Mouse (Mus musculus): ENCODE measurements around the gene Creb5. TPM values are rescaled to one million over a fixed set of nuclear protein-coding genes. Genes with fewer than 3 reads are reported as not detected.
A peak's percentile ranks its signal among the peaks of the same experiment; 100 is the strongest.

The Creb5 gene
- polyA plus RNA-seq, 1 experiment from 2014 or later = 25.4 TPM

DNA sequence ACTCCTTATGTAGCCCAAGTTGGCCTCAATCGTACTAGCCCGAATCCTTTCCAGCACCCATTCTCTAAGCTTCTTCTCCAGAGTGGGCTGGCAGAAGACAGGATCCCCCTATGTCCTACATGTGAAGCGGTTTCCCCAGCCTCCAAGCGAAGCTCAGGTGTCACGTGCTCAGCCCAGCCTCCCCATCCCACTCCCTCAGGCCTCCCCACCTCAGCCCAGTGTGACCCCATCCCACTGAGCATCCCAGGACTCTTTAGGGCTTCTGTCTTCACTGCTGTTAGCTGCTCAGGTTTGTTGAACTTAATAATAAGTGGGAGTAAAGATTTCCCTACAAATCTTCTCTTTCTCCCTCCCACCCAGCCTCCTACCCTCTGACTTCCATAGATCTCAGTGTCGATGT, 261.2 kb downstream of the Creb5 start:
- Histone ChIP-seq H3K4me1 (ENCODE audit: control insufficient read depth, insufficient read depth, low read length) (peaks cover 16% of the 10 kb centered on the region), H3K27me3 (ENCODE audit: control insufficient read depth, insufficient read depth, low read length) (no peaks in the 10 kb centered on the region), H3K4me2 (ENCODE audit: low read depth, low read length) (no peak overlapping the region), H3K36me3 (ENCODE audit: control insufficient read depth, insufficient read depth) (no peaks in the 10 kb centered on the region), H3K4me3 (ENCODE audit: low read length) (no peak overlapping the region), H3K9ac (ENCODE audit: low read length) (no peak overlapping the region), H3K27ac (ENCODE audit: low read length) (0 out of 2 replicates have a peak overlapping the region, but pooled peaks have one; percentile 9), H3K9me3 (replicated peaks; ENCODE audit: control insufficient read depth, low read length) (no peaks in the 10 kb centered on the region)
- 71% methylated on average over 6 of the region's 6 CpGs for WGBS
- no peak for ATAC-seq (replicated peaks; ENCODE audit: extremely low read depth, insufficient read depth, low FRiP score)

DNA sequence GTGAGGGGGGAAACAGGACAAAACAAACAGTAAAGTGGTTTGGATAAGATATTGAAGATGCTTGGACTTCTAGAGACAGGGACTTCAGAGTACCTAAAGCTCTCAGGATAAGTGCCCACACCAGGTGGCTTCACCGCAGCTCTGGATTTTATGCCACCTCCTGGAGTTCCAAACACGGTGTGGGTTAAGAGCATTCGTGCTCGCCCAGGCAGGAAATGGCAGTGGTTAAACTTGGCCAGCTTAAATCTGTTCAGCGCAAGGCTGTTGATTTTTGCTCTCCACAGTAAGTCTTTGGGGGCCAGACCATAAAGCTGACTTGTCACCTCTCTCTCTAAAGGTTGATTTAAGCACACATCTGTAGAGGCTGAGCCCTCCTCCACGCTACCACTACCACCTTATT, 262.3 kb downstream of the Creb5 start:
- H3K27ac ChIP-seq (ENCODE audit: low read length) = no peak overlapping the region
- H3K4me1 ChIP-seq (ENCODE audit: control insufficient read depth, insufficient read depth, low read length) = peaks cover 16% of the 10 kb centered on the region
- no peak overlapping the region for H3K4me2 ChIP-seq (ENCODE audit: low read depth, low read length)
- H3K9me3 ChIP-seq (replicated peaks; ENCODE audit: control insufficient read depth, low read length) = no peaks in the 10 kb centered on the region
- H3K4me3 ChIP-seq (ENCODE audit: low read length) = no peak overlapping the region
- WGBS = 55% methylated on average over 6 of the region's 6 CpGs
- H3K9ac ChIP-seq (ENCODE audit: low read length) = 0 out of 2 replicates have a peak overlapping the region, but pooled peaks have one; percentile 16
- H3K36me3 ChIP-seq (ENCODE audit: control insufficient read depth, insufficient read depth) = no peaks in the 10 kb centered on the region
- no peak for ATAC-seq (replicated peaks; ENCODE audit: extremely low read depth, insufficient read depth, low FRiP score)
- H3K27me3 ChIP-seq (ENCODE audit: control insufficient read depth, insufficient read depth, low read length) = no peaks in the 10 kb centered on the region

DNA sequence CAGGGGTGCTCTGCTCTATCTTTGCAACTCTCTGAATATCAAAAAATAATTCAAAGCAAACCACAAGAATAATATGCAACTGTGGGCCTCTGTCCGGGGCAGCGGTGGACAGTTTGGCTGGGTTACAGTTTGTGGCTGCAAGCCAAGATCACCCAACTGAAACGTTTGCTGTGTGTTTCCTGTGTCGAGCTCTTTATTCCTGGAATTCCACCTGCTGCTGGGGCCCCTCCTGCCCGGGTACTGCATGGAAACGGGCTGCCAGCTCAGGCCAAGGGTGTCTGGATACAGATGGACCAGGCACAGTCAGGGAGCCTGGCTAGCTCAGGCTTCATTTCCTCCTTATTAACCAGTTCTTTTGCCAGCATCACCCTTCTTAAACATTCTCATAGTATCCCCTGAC, 269.0 kb downstream of the Creb5 start:
- H3K9ac ChIP-seq (ENCODE audit: low read length) = no peak overlapping the region
- H3K9me3 ChIP-seq (replicated peaks; ENCODE audit: control insufficient read depth, low read length) = no peaks in the 10 kb centered on the region
- 2% methylated on average over 6 of the region's 6 CpGs for WGBS
- ATAC-seq (replicated peaks; ENCODE audit: extremely low read depth, insufficient read depth, low FRiP score) = peak; percentile 60
- no peak overlapping the region for H3K27ac ChIP-seq (ENCODE audit: low read length)
- H3K36me3 ChIP-seq (ENCODE audit: control insufficient read depth, insufficient read depth) = no peaks in the 10 kb centered on the region
- no peak overlapping the region for H3K4me2 ChIP-seq (ENCODE audit: low read depth, low read length)
- no peak overlapping the region for H3K4me3 ChIP-seq (ENCODE audit: low read length)
- peaks cover 13% of the 10 kb centered on the region for H3K4me1 ChIP-seq (ENCODE audit: control insufficient read depth, insufficient read depth, low read length)
- no peaks in the 10 kb centered on the region for H3K27me3 ChIP-seq (ENCODE audit: control insufficient read depth, insufficient read depth, low read length)

DNA sequence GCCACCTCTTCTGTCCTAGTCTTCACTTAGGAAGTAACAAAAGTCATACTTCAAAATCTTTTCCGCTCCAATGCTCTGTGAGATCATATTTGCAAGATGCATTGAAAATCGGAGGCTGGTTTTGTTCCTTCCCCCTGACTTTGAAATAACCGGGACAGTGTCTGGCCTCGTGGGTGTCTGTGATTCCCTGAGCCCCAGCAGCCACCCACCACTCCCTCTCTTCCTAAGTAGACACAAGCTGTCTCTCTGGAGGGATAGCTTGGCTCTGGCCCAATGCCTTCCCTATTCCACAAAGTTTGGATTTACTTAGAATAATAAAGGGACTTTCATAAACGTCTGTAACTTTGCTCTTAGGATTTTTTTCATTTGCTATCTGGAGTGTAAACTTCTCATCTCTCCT, 273.9 kb downstream of the Creb5 start:
- peaks cover 32% of the 10 kb centered on the region for H3K4me1 ChIP-seq (ENCODE audit: control insufficient read depth, insufficient read depth, low read length)
- no peak for ATAC-seq (replicated peaks; ENCODE audit: extremely low read depth, insufficient read depth, low FRiP score)
- H3K27me3 ChIP-seq (ENCODE audit: control insufficient read depth, insufficient read depth, low read length) = no peaks in the 10 kb centered on the region
- no peak overlapping the region for H3K27ac ChIP-seq (ENCODE audit: low read length)
- H3K4me2 ChIP-seq (ENCODE audit: low read depth, low read length) = no peak overlapping the region
- 53% methylated on average over 5 of the region's 5 CpGs for WGBS
- no peak overlapping the region for H3K9ac ChIP-seq (ENCODE audit: low read length)
- no peaks in the 10 kb centered on the region for H3K9me3 ChIP-seq (replicated peaks; ENCODE audit: control insufficient read depth, low read length)
- no peaks in the 10 kb centered on the region for H3K36me3 ChIP-seq (ENCODE audit: control insufficient read depth, insufficient read depth)
- no peak overlapping the region for H3K4me3 ChIP-seq (ENCODE audit: low read length)

DNA sequence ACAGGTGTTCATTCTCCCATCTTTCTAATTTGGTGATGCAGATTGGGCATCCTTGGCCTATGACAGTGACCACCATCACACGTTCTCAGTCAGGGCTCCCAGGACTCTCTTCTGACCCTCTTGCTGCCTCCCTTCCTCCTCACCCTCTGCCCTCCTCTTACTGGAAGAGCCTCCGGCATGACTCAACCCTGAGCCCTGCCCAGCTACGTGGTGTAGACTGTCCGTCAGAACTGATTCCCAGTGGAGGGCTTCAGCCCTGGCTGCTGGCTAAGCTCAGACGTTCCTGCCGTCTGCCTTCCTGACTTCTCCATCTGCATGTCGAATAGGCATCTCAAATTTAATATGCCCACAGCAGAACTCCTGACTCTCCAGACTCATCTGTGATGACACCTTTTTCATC, 275.5 kb downstream of the Creb5 start:
- Histone ChIP-seq H3K4me3 (ENCODE audit: low read length) (no peak overlapping the region), H3K27me3 (ENCODE audit: control insufficient read depth, insufficient read depth, low read length) (no peaks in the 10 kb centered on the region), H3K9me3 (replicated peaks; ENCODE audit: control insufficient read depth, low read length) (no peaks in the 10 kb centered on the region), H3K4me1 (ENCODE audit: control insufficient read depth, insufficient read depth, low read length) (peaks cover 25% of the 10 kb centered on the region), H3K4me2 (ENCODE audit: low read depth, low read length) (no peak overlapping the region), H3K9ac (ENCODE audit: low read length) (no peak overlapping the region), H3K27ac (ENCODE audit: low read length) (no peak overlapping the region), H3K36me3 (ENCODE audit: control insufficient read depth, insufficient read depth) (no peaks in the 10 kb centered on the region)
- ATAC-seq (replicated peaks; ENCODE audit: extremely low read depth, insufficient read depth, low FRiP score) = no peak; the same call in 1 of the 2 replicates
- 41% methylated on average over 7 of the region's 7 CpGs for WGBS

DNA sequence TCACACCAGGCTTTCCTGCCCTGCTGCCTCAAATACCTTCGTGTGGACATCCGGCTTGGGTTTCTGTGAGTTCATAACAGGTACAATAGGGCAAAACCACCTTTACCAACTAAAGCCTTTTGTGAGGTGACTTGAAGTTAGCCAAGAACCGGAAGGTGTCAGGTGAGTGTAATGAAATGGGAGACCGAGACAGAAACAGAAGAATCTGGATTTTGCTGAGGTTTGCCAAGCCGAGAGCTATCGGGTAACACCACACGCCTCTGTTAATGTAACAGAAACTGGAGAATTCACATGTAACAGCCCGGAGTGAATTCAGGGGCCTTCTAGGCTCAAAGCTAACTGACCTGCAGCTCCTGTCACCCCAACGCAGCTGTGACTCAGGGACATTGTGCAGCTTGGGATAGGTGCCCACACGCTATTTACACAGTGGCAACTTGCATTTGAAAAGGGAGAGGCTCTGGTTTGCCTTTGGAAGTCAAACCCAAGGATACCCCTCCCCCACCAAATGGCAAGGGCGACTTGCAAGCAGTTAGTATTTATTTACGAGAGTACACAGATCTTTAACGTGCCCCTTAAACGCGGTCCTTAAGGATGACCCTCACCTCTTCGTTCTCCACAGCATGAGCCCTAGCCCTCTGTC, 276.6 kb downstream of the Creb5 start:
- H3K4me3 ChIP-seq (ENCODE audit: low read length) = no peak overlapping the region
- no peak overlapping the region for H3K9ac ChIP-seq (ENCODE audit: low read length)
- peaks cover 25% of the 10 kb centered on the region for H3K4me1 ChIP-seq (ENCODE audit: control insufficient read depth, insufficient read depth, low read length)
- no peak overlapping the region for H3K27ac ChIP-seq (ENCODE audit: low read length)
- WGBS = 80% methylated on average over 16 of the region's 16 CpGs
- no peaks in the 10 kb centered on the region for H3K36me3 ChIP-seq (ENCODE audit: control insufficient read depth, insufficient read depth)
- H3K4me2 ChIP-seq (ENCODE audit: low read depth, low read length) = no peak overlapping the region
- ATAC-seq (replicated peaks; ENCODE audit: extremely low read depth, insufficient read depth, low FRiP score) = no peak
- H3K27me3 ChIP-seq (ENCODE audit: control insufficient read depth, insufficient read depth, low read length) = no peaks in the 10 kb centered on the region
- H3K9me3 ChIP-seq (replicated peaks; ENCODE audit: control insufficient read depth, low read length) = no peaks in the 10 kb centered on the region

DNA sequence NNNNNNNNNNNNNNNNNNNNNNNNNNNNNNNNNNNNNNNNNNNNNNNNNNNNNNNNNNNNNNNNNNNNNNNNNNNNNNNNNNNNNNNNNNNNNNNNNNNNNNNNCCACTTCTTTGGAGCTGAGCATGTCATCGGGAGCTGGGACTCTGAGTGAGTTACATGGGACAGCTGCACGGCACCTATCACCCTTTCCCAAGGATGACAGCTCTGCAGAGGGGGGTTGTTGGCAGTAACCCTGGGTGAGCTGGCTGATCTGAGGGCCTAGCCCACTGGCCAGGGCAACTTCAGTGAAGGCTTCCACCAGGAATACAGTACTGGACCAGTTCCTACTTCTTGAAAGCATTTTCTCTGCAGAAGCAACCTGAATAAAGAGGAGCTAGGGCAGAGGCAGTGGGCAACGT, 282.4 kb downstream of the Creb5 start:
- no peaks in the 10 kb centered on the region for H3K9me3 ChIP-seq (replicated peaks; ENCODE audit: control insufficient read depth, low read length)
- no peak overlapping the region for H3K4me3 ChIP-seq (ENCODE audit: low read length)
- H3K36me3 ChIP-seq (ENCODE audit: control insufficient read depth, insufficient read depth) = no peaks in the 10 kb centered on the region
- no peaks in the 10 kb centered on the region for H3K27me3 ChIP-seq (ENCODE audit: control insufficient read depth, insufficient read depth, low read length)
- H3K9ac ChIP-seq (ENCODE audit: low read length) = peak overlapping the region; percentile 26; the same call in 1 of the 2 replicates
- H3K4me2 ChIP-seq (ENCODE audit: low read depth, low read length) = no peak overlapping the region
- WGBS = 41% methylated on average over 3 of the region's 3 CpGs
- ATAC-seq (replicated peaks; ENCODE audit: extremely low read depth, insufficient read depth, low FRiP score) = no peak
- H3K27ac ChIP-seq (ENCODE audit: low read length) = no peak overlapping the region
- H3K4me1 ChIP-seq (ENCODE audit: control insufficient read depth, insufficient read depth, low read length) = peaks cover 24% of the 10 kb centered on the region

DNA sequence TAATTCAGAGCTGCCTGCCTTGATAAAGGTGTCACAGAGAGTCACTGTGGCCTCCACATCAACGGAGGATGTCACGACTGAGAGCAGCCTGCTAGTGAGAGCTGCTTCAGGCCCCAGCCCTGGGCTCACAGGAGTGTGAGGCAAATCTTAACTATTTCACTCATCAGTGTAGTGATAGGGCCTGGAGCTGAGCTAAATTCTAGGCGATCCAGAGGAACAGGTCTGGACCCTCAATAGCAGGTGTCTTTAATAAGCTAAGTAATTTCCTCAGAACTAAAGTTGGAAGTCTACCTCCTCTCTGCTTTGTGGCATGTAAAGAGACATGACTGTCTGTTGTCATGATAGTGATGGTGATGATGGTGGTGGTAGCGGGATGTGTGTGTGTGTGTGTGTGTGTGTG, 283.8 kb downstream of the Creb5 start:
- Histone ChIP-seq H3K27ac (ENCODE audit: low read length) (no peak overlapping the region), H3K9ac (ENCODE audit: low read length) (no peak overlapping the region), H3K9me3 (replicated peaks; ENCODE audit: control insufficient read depth, low read length) (no peaks in the 10 kb centered on the region), H3K27me3 (ENCODE audit: control insufficient read depth, insufficient read depth, low read length) (no peaks in the 10 kb centered on the region), H3K4me2 (ENCODE audit: low read depth, low read length) (no peak overlapping the region), H3K4me3 (ENCODE audit: low read length) (no peak overlapping the region), H3K4me1 (ENCODE audit: control insufficient read depth, insufficient read depth, low read length) (peaks cover 32% of the 10 kb centered on the region), H3K36me3 (ENCODE audit: control insufficient read depth, insufficient read depth) (no peaks in the 10 kb centered on the region)
- 70% methylated on average over 4 of the region's 4 CpGs for WGBS
- no peak for ATAC-seq (replicated peaks; ENCODE audit: extremely low read depth, insufficient read depth, low FRiP score)

DNA sequence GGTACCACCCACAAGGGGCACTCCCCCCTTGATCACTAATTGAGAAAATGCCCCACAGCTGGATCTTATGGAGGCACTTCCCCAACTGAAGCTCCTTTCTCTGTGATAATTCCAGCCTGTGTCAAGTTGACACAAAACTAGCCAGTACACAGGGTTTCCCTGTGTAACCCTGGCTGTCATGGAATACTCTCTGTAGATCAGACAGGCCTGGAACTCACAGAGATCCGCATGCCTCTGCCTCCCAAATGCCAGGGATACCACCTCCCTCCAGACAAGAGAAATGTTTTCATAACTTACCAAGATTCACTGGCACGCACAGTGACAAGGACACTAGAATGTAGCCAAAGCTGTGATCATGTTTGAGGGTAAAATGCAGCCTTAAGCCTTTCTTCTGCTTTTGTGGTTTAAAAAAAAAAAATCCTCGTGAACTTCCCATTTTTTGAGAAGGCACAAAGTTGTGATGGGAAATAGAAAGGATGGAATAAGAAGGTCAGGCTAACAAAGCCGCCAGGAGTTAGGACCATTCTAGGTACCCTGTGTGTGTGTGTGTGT, 284.6 kb downstream of the Creb5 start:
- no peak overlapping the region; the same call in 1 of the 2 replicates for H3K9ac ChIP-seq (ENCODE audit: low read length)
- WGBS = 88% methylated on average over 4 of the region's 4 CpGs
- H3K27me3 ChIP-seq (ENCODE audit: control insufficient read depth, insufficient read depth, low read length) = no peaks in the 10 kb centered on the region
- ATAC-seq (replicated peaks; ENCODE audit: extremely low read depth, insufficient read depth, low FRiP score) = no peak
- no peaks in the 10 kb centered on the region for H3K36me3 ChIP-seq (ENCODE audit: control insufficient read depth, insufficient read depth)
- no peak overlapping the region for H3K4me2 ChIP-seq (ENCODE audit: low read depth, low read length)
- peak overlapping the region; percentile 92; the same call in 1 of the 2 replicates for H3K27ac ChIP-seq (ENCODE audit: low read length)
- H3K4me1 ChIP-seq (ENCODE audit: control insufficient read depth, insufficient read depth, low read length) = peaks cover 37% of the 10 kb centered on the region
- H3K9me3 ChIP-seq (replicated peaks; ENCODE audit: control insufficient read depth, low read length) = no peaks in the 10 kb centered on the region
- no peak overlapping the region for H3K4me3 ChIP-seq (ENCODE audit: low read length)

Measured in heart, embryonic 16.5 days (tissue).